9 mouse cellular contexts compared by ENCODE assay signal in genomic region chr8:44525915-44526314, GRCm38 (mm10).
DNase-seq lines count a peak whose midpoint lies in the region; ATAC-seq and TF ChIP-seq lines count a peak whose summit lies in the region.
"Had no signal": no experiment of that assay in that cellular context is flagged by ENCODE, and none has a peak within 500 bp of the region (broad histone marks: within the 10 kb centered on the region; RNA-seq: fewer than 3 reads in every experiment).

No protein-coding gene starts in this region.

- no peak for TF ChIP-seq CTCF in lung, postnatal 0 days (IDR thresholded peaks at IDR 0.05)
- no peak for TF ChIP-seq CTCF in gastrocnemius, adult 2 months (IDR thresholded peaks at IDR 0.05)

- no peak overlapping the region for H3K4me3 ChIP-seq in kidney, embryonic 15.5 days (replicated peaks)
- H3K4me3 ChIP-seq in heart, embryonic 15.5 days = no peak overlapping the region
- no peak overlapping the region for H3K4me3 ChIP-seq in lung, postnatal 0 days (ENCODE audit: low read depth, low read length)
- no peak overlapping the region for H3K4me3 ChIP-seq in gastrocnemius, adult 2 months
- H3K4me3 ChIP-seq: forebrain, embryonic 13.5 days had no signal

- intact Hi-C loops in gastrocnemius, adult 2 months (cut with DNase I) = no loop called here

- H3K4me1 ChIP-seq in kidney, embryonic 15.5 days = no peaks in the 10 kb centered on the region
- peaks cover 13% of the 10 kb centered on the region for H3K4me1 ChIP-seq in heart, embryonic 15.5 days (replicated peaks)
- no peaks in the 10 kb centered on the region for H3K4me1 ChIP-seq in lung, postnatal 0 days (ENCODE audit: insufficient read depth, low read depth, low read length)
- H3K4me1 ChIP-seq: forebrain, embryonic 13.5 days had no signal

- no peaks in the 10 kb centered on the region for H3K27me3 ChIP-seq in kidney, embryonic 15.5 days
- no peaks in the 10 kb centered on the region for H3K27me3 ChIP-seq in heart, embryonic 15.5 days
- H3K27me3 ChIP-seq in lung, postnatal 0 days (replicated peaks; ENCODE audit: insufficient read depth, low read length) = no peaks in the 10 kb centered on the region
- H3K27me3 ChIP-seq: forebrain, embryonic 13.5 days had no signal

- H3K4me2 ChIP-seq in kidney, embryonic 15.5 days = no peak overlapping the region
- no peak overlapping the region for H3K4me2 ChIP-seq in heart, embryonic 15.5 days
- no peak overlapping the region for H3K4me2 ChIP-seq in lung, postnatal 0 days (replicated peaks; ENCODE audit: low read depth, low read length)
- H3K4me2 ChIP-seq: forebrain, embryonic 13.5 days had no signal

- no peak overlapping the region for H3K9ac ChIP-seq in kidney, embryonic 15.5 days
- no peak overlapping the region for H3K9ac ChIP-seq in heart, embryonic 15.5 days
- no peak overlapping the region for H3K9ac ChIP-seq in lung, postnatal 0 days (replicated peaks; ENCODE audit: low read depth)
- H3K9ac ChIP-seq: forebrain, embryonic 13.5 days had no signal

- no peak for TF ChIP-seq EP300 in lung, postnatal 0 days (IDR thresholded peaks at IDR 0.05)

- H3K27ac ChIP-seq in kidney, embryonic 15.5 days = no peak overlapping the region
- H3K27ac ChIP-seq in heart, embryonic 15.5 days = peak overlapping the region; percentile 74
- no peak overlapping the region for H3K27ac ChIP-seq in lung, postnatal 0 days (ENCODE audit: low read length)
- H3K27ac ChIP-seq in gastrocnemius, adult 2 months = no peak overlapping the region
- H3K27ac ChIP-seq: forebrain, embryonic 13.5 days had no signal

- H3K9me3 ChIP-seq in kidney, embryonic 15.5 days (replicated peaks) = no peaks in the 10 kb centered on the region
- no peaks in the 10 kb centered on the region for H3K9me3 ChIP-seq in heart, embryonic 15.5 days (replicated peaks)
- no peaks in the 10 kb centered on the region for H3K9me3 ChIP-seq in lung, postnatal 0 days (ENCODE audit: low read length)
- H3K9me3 ChIP-seq: forebrain, embryonic 13.5 days had no signal

- no peak for ATAC-seq in kidney, embryonic 15.5 days (replicated peaks; ENCODE audit: low FRiP score)
- peak; percentile 60; the same call in 1 of the 2 replicates for ATAC-seq in heart, embryonic 15.5 days (replicated peaks; ENCODE audit: insufficient number of reproducible peaks, insufficient read depth, low FRiP score, low read depth)
- ATAC-seq in lung, postnatal 0 days = peak; percentile 87
- ATAC-seq: forebrain, embryonic 13.5 days had no signal

- DNase-seq in kidney, adult 11 months = peak; percentile 8
- peak; percentile 21 for DNase-seq in adrenal gland, postnatal 14 days
- DNase-seq in lung, postnatal 0 days (ENCODE audit: low spot score) = peak; percentile 36
- DNase-seq in gastrocnemius, adult 2 months = no peak
- DNase-seq in left cerebral cortex, adult 9 months (ENCODE audit: low spot score in 2 of 2) = no peak
- DNase-seq in embryo, embryonic 11 days = no peak

- H3K36me3 ChIP-seq in kidney, embryonic 15.5 days = no peaks in the 10 kb centered on the region
- no peaks in the 10 kb centered on the region for H3K36me3 ChIP-seq in heart, embryonic 15.5 days
- H3K36me3 ChIP-seq in lung, postnatal 0 days (ENCODE audit: insufficient read depth, low read length) = no peaks in the 10 kb centered on the region

Comparison
In these comparisons a context has a peak if more than half of its experiments do, and no peak if none do; other contexts are left out.
1. DNase-seq: peak in kidney, adult 11 months (single experiment), adrenal gland, postnatal 14 days (single experiment) and lung, postnatal 0 days (single experiment); none in gastrocnemius, adult 2 months (single experiment), left cerebral cortex, adult 9 months (0 of 2) and embryo, embryonic 11 days (single experiment).